Mouse (Mus musculus): ENCODE measurements at regions not wholly inside any gene's neighbourhood (a gene's known extent, or its start where the extent isn't known, plus 50 kb on each side); places are given as distances from the start of the nearest gene placed in this dataset.

GRCm38 (mm10) chr1:41551271-41551670, 745.9 kb downstream of the Tmem182 start:
- intact Hi-C loops (cut with DNase I), result no loop called here
- DNase-seq (ENCODE audit: extremely low spot score in 1 of 2, low spot score in 2 of 2), result no peak

- peak; percentile 20 to 35 for DNase-seq (ENCODE audit: extremely low spot score in 1 of 2, low spot score in 2 of 2)
- intact Hi-C loops (cut with DNase I), result no loop called here
Observed at GRCm38 (mm10) chr1:41555607-41556006, 750.2 kb downstream of the Tmem182 start.

GRCm38 (mm10) chr1:41559101-41559665, 753.8 kb downstream of the Tmem182 start:
- peak in 1 of 2 experiments; percentile 21 for DNase-seq (ENCODE audit: extremely low spot score in 1 of 2, low spot score in 2 of 2)
- intact Hi-C loops (cut with DNase I), result no loop called here

DNA sequence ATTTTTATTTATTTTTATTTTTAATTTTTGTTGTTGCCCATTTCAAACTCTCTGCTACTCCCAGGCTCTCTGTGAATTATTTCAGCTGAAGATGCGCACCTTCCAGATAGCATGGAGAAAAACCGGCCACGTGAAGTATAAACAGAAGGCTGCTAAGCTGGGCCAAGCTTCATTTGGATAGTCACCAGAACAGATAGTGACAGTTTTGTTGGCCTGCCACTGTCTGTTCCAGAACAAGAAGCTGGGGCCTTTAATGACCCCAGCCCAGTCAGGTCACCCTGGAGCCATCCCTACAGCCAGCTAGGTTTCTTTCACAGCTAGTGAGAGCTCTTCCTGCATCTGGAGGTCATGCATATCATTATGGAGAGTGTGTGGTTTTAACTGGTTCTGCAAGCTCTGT, 754.6 kb downstream of the Tmem182 start:
- DNase-seq (ENCODE audit: extremely low spot score in 1 of 2, low spot score in 2 of 2), result no peak
- intact Hi-C loops (cut with DNase I), result no loop called here

DNA sequence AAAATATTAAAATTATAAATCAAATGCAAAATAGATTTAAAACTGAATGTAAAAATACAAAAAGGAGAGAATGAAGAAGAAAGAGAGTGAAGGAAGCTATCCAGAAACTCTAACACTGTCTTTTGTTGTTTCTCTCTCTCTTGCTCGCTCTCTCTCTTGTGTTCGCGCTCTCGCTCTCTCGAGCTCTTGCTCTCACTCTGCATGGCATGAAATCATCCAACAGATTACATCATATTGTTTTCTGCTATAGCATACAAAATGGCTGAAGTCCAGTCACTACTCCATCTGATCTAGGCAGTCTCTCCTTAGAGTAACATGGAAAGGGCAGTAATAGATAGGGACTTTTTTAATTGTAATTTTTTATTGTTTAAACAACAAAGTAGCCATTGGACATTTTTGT, 798.1 kb downstream of the Tmem182 start:
- intact Hi-C loops (cut with DNase I), result no loop called here
- DNase-seq (ENCODE audit: extremely low spot score in 1 of 2, low spot score in 2 of 2), result no peak

DNA sequence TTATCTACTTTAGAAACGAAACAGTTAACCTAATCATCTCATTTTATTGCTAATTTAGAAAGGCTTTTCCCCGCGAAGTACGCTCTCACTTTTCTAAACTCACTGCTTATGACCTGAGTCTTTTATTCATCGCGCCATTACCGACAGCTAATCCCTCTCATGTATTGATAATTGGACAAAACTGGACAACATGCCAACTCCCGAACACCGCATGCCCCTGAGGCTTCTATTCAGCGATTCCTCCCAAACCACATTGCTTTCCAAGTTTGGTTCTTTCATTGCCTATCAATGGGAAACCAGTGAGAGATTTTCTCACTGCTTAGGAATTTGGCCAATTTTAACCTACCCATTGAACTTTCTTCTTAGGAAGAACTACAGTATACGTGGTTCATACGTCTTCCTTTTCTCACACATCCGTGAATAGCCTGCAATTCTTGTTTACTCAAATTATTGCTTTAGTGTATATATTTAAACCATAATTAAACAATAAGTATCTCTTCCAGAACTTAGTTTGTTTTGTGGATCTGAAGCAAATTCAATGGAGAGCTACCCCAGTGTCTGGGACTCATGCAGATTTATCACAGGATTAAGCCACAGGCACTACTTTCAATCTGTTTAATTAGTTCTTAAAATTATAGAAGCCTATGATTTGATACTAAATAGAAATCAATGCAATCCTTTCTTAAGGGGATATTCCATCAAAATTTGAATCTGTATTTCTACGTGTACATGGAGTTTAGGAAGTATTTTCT, 799.8 kb downstream of the Tmem182 start:
- peak in 1 of 2 experiments; percentile 7 for DNase-seq (ENCODE audit: extremely low spot score in 1 of 2, low spot score in 2 of 2)
- intact Hi-C loops (cut with DNase I), result no loop called here

DNA sequence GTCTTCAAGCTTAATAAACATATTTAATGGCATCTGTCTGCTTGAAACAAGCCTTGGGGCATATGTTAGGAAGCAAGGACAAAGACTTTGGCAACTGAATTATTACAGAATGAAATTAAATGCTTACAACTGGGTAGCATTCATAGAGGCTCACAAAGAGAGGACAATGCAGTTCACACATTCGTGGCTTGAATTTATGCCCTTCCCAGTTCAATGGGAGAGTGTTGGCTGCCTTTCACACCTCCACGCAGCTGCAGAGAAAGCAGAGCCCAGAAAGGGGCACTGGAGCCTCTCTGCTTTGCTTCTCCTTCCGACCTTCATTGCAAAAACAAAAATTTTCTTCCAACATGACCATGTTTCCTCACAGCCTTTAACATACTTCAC, 800.3 kb downstream of the Tmem182 start:
- DNase-seq (ENCODE audit: extremely low spot score in 1 of 2, low spot score in 2 of 2), result peak in 1 of 2 experiments; percentile 13
- intact Hi-C loops (cut with DNase I), result no loop called here

- intact Hi-C loops (cut with DNase I), result no loop called here
- DNase-seq (ENCODE audit: extremely low spot score in 1 of 2, low spot score in 2 of 2), result no peak
Observed at GRCm38 (mm10) chr1:41610783-41611182, 805.4 kb downstream of the Tmem182 start.

GRCm38 (mm10) chr1:41651804-41652203, 846.4 kb downstream of the Tmem182 start:
- intact Hi-C loops (cut with DNase I), result no loop called here
- no peak for DNase-seq (ENCODE audit: extremely low spot score in 1 of 2, low spot score in 2 of 2)

DNA sequence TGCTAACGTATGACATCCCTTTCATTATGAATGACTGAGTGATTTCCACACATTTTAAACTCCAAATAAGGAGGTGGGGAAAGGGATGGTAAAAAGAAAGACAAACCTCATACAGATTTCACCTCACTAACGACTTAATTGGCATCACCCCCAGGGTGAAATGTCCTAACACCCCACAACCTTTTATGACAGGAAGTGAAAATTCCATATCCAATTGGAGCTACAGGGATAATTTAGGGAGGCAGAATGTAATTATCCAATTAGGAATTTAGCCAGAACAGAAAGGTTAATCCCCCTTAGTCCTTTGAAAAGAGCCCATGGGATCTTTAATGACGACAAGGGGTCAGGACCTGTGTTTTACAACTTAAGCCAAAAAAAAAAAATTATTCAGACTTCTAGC, 846.8 kb downstream of the Tmem182 start:
- DNase-seq (ENCODE audit: extremely low spot score in 1 of 2, low spot score in 2 of 2), result no peak
- intact Hi-C loops (cut with DNase I), result no loop called here

- intact Hi-C loops (cut with DNase I), result no loop called here
- peak; percentile 64 to 65 for DNase-seq (ENCODE audit: extremely low spot score in 1 of 2, low spot score in 2 of 2)
Observed at GRCm38 (mm10) chr1:41652646-41653427, 847.4 kb downstream of the Tmem182 start.

GRCm38 (mm10) chr1:41674086-41674485, 868.7 kb downstream of the Tmem182 start:
- intact Hi-C loops (cut with DNase I), result loop anchor here (10.0 kb wide), 5 partner anchors 71 to 581 kb away; no protein-coding TSS in a partner anchor
- no peak for DNase-seq (ENCODE audit: extremely low spot score in 1 of 2, low spot score in 2 of 2)

DNA sequence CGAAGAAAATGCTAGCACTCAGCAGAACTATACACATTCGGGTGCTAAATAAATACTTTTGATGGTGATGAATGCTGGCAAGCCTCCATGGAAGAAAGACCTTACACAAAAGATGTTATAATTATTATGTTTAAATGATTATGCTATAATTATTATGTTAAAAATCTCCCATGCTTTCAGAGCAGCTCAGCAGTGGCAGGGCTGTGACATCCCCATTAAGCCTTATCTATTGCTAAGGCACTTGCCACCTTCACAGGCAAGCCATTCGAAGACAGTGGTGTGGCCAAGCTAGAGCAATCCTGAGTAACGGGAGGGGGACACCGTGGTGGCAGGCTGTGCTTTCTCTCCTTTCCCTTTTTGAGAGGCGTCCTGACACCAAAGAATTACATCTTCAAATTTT, 869.9 kb downstream of the Tmem182 start:
- DNase-seq (ENCODE audit: extremely low spot score in 1 of 2, low spot score in 2 of 2), result no peak
- intact Hi-C loops (cut with DNase I), result loop anchor here (5.0 to 10.0 kb wide), 6 partner anchors 69 to 1022 kb away; partner anchors contain the start of gene Pou3f3

DNA sequence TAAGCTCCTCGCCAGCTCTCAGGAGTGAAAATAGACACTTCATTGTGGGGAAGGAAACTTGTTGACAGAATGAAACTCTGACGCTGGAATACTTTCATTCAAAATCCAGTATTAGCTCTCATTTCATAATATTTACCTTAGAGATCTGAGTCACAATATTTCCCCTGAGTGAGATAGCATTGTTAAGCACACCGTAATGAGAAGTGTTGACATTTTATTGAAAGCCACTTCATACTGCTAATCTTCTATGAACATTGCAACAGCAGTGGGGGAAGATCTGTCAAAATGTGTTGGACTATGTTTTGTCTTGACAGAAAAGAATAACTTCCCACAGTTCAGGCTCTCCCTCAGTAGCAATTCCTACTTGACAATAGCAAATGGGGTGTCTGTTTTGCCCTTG, 900.3 kb downstream of the Tmem182 start:
- intact Hi-C loops (cut with DNase I), result no loop called here

DNA sequence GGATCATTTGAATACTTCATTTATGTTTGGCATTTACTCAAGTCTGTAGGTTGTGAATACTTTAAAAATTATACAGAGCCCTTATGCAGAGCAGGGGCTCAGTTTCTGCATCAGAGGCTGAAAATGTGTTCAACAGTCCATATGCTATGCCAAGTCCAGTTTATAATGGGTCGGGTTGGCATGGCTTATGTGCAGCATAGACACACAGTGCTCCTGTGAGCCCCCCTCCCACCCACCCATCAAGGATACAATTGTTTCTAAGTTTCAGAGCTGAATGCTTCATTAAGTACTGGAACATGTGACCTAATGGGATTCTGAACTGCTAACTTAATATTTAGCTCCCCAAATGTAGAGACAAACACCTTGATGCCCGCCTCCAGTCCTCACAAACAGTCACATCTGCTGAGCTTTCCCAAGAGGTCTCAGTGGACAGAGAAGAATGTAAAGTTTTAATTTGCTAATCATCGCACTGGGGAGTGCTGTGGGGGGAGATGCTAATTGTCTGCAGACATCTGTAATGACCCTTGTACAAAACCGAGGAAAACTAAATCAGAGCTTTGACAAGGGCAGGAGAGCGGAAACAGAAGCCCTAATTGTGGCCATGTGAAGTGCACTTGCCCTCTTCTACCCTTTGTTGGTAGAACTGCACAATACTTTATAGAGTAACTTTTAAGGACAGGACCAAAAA, 937.4 kb downstream of the Tmem182 start:
- no peak for DNase-seq (ENCODE audit: extremely low spot score in 1 of 2, low spot score in 2 of 2)
- intact Hi-C loops (cut with DNase I), result loop anchor here (5.0 to 10.0 kb wide), 2 partner anchors 68 to 590 kb away; no protein-coding TSS in a partner anchor

More for the DNA sequence above, 900.3 kb downstream of the Tmem182 start:
- DNase-seq (ENCODE audit: extremely low spot score in 1 of 2, low spot score in 2 of 2), result no peak

GRCm38 (mm10) chr1:41743332-41743710, 937.9 kb downstream of the Tmem182 start:
- intact Hi-C loops (cut with DNase I), result loop anchor here (5.0 to 10.0 kb wide), 2 partner anchors 69 to 591 kb away; no protein-coding TSS in a partner anchor
- no peak for DNase-seq (ENCODE audit: extremely low spot score in 1 of 2, low spot score in 2 of 2)

DNA sequence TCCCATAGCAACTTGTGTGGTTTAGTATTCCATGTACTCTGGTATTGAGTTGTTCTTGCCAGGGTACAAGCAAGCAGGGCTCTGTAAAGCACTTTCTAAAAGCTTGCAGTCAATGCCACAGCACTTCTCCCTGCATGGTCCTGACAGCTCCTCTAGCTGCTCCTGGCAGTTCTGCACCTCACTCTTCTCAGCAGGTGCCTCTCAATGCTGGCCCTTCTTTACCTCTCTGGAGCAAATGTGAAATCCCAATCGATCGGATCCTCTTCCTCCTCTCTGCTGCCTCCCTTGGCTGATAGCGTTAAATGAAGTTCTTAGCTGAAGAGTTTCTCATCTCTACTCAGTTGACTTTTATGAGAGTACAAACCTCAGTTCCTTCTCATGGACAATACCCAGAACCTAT, 939.1 kb downstream of the Tmem182 start:
- intact Hi-C loops (cut with DNase I), result loop anchor here (5.0 to 10.0 kb wide), 2 partner anchors 70 to 592 kb away; no protein-coding TSS in a partner anchor
- DNase-seq (ENCODE audit: extremely low spot score in 1 of 2, low spot score in 2 of 2), result no peak

DNA sequence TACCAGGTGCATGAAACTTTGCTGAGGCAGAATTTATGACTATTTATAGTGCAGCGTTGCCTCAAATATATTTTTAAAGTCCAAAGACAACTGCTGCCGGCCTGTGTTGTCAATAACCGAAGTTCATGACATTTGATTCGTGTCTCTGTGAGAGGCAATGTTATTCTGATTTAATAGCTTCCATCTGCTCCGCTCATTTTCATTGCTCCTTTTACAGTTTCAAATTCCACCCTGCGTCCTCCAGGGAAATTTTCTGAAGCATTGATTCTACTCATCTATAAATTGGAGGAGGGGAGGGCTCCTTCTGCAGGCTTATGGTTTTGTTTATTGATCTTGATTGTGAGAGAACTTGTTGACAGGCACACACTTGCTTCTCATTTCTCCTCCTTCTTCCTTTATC, 936.2 kb upstream of the Pou3f3 start:
- no peak for DNase-seq (ENCODE audit: extremely low spot score in 1 of 2, low spot score in 2 of 2)
- intact Hi-C loops (cut with DNase I), result no loop called here
